Mouse (Mus musculus): ENCODE measurements at regions not wholly inside any gene's neighbourhood (a gene's known extent, or its start where the extent isn't known, plus 50 kb on each side); places are given as distances from the start of the nearest gene placed in this dataset.

- TF ChIP-seq CTCF (IDR thresholded peaks at IDR 0.05; ENCODE audit: low read depth) (no peak), EP300 (IDR thresholded peaks at IDR 0.05; ENCODE audit: low read depth) (no peak)
These were observed 187.4 kb upstream of the Noct start for GRCm38 (mm10) chr3:51036700-51037306.

Data from liver, embryonic 14.5 days (tissue).